ENCODE assay signal across 10 mouse cellular contexts in the genomic region with DNA sequence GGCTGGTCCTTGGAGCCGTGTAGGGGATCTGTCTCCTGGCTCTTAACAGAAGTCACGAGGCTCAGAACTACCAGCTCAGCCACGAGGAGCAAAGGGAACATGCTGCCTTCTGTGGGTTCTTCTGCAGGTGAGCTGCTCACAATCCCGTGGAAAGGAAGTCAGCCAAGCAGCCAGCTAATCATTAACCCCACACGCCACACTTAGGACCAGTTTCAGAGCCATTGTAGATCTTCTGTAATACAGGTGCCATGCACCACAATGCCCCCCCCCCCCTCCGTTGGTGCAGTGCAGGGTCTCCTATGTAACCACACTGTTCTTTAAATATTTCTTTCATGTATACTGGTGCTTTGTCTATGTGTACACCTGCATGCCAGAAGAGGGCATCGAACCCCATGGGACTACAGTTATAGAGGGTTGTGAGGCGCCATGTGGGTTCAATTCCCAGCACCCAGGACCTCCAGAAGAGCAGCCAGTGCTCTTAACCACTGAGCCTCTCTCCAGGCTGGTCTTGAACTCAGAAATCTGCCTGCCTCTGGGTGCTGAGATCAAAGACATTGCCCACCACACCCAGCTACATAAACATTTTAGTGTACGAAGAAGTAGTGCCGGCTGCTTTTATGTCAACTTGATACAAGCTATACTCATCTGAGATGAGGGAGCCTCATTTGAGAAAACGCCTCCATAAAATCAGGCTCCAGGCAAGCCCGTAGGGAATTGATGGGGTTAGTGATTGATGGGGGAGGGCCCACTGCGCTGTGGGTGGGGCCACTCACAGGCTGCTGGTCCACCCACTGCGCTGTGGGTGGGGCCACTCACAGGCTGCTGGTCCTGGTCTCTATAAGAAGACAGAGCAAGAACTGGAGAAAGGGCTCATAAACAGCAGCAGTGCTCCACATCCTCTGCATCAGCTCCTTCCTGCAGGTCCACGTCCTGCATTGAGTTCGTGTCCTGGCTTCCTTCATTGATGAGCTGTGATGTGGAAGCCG. TPM values are rescaled to one million over a fixed set of nuclear protein-coding genes. Genes with fewer than 3 reads are reported as not detected.
DNase-seq lines count a peak whose midpoint lies in the region; ATAC-seq and TF ChIP-seq lines count a peak whose summit lies in the region.
"Had no signal": no experiment of that assay in that cellular context is flagged by ENCODE, and none has a peak within 500 bp of the region (broad histone marks: within the 10 kb centered on the region; RNA-seq: fewer than 3 reads in every experiment).

A gene (minus strand): TSS at position 134 of the 986 bp plus-strand sequence.

- dilution Hi-C loops in CH12.LX (cut with MboI; ENCODE audit: extremely low pct_ligation_motif_present, extremely low pct_unique_long_range_greater_than_20kb, low sequenced_read_pairs), result no loop called here

- TF ChIP-seq EP300 in CH12.LX (IDR thresholded peaks at IDR 0.05; ENCODE audit: low read length), result no peak

- H3K27ac ChIP-seq in CH12.LX (ENCODE audit: insufficient read depth, low read depth), result no peak within 1 kb of the TSS
- peak within 1 kb of the TSS; percentile 84 for H3K27ac ChIP-seq in kidney, embryonic 15.5 days
- H3K27ac ChIP-seq in forebrain, embryonic 13.5 days, result no peak within 1 kb of the TSS
- H3K27ac ChIP-seq: neural tube, embryonic 12.5 days had no signal

- no peak for TF ChIP-seq CTCF in CH12.LX (conservative IDR thresholded peaks at IDR 0.05 in 1 of 2, IDR thresholded peaks at IDR 0.05 in 1 of 2; ENCODE audit: low read depth in 2 of 2, low read length in 2 of 2)

- H3K9ac ChIP-seq in CH12.LX (ENCODE audit: insufficient read depth, low read depth), result no peak within 1 kb of the TSS
- no peak within 1 kb of the TSS for H3K9ac ChIP-seq in kidney, embryonic 15.5 days
- H3K9ac ChIP-seq in forebrain, embryonic 13.5 days, result no peak within 1 kb of the TSS
- H3K9ac ChIP-seq: neural tube, embryonic 12.5 days had no signal

- no peaks in the 10 kb centered on the region for H3K9me3 ChIP-seq in CH12.LX (replicated peaks; ENCODE audit: low read length)
- H3K9me3 ChIP-seq in kidney, embryonic 15.5 days (replicated peaks), result no peaks in the 10 kb centered on the region
- no peaks in the 10 kb centered on the region for H3K9me3 ChIP-seq in forebrain, embryonic 13.5 days (replicated peaks)
- H3K9me3 ChIP-seq: neural tube, embryonic 12.5 days had no signal

- DNase-seq in CH12.LX (ENCODE audit: extremely low read depth) (peak; percentile 53), WW6 (ENCODE audit: low read depth, low spot score) (peak; percentile 64), MN1 (ENCODE audit: low spot score) (no peak)
- peak; percentile 67 for DNase-seq in lung, postnatal 10 days
- DNase-seq in thymus, postnatal 4 days, result no peak
- no peak for DNase-seq in right cerebral cortex, postnatal 25 days

- no peak for TF ChIP-seq RAD21 in CH12.LX (IDR thresholded peaks at IDR 0.05; ENCODE audit: low read depth, low read length)

- 47% methylated on average over 17 of the region's 17 CpGs for WGBS in kidney, embryonic 15.5 days
- 68% methylated on average over 17 of the region's 17 CpGs for WGBS in forebrain, embryonic 13.5 days

- H3K4me2 ChIP-seq in CH12.LX (ENCODE audit: insufficient read depth, low read depth, poor library complexity, severe bottlenecking), result no peak within 1 kb of the TSS
- H3K4me2 ChIP-seq in kidney, embryonic 15.5 days, result peak within 1 kb of the TSS; percentile 25; the same call in 1 of the 2 replicates
- H3K4me2 ChIP-seq in forebrain, embryonic 13.5 days, result no peak within 1 kb of the TSS
- H3K4me2 ChIP-seq: neural tube, embryonic 12.5 days had no signal

- H3K79me2 ChIP-seq in CH12.LX (replicated peaks; ENCODE audit: control insufficient read depth, extremely low read depth, insufficient read depth, poor library complexity, severe bottlenecking), result no peaks in the 10 kb centered on the region

- in situ Hi-C loops in CH12.LX (cut with MboI; ENCODE audit: low pct_ligation_motif_present, low pct_unique_long_range_greater_than_20kb, low sequenced_read_pairs), result no loop called here

- peaks cover 0 to 40% of the 10 kb centered on the region in 2 experiments; a peak in 3 of 4 replicates for H3K4me1 ChIP-seq in CH12.LX (ENCODE audit: control insufficient read depth in 1 of 2, insufficient read depth in 2 of 2)
- H3K4me1 ChIP-seq in kidney, embryonic 15.5 days, result peaks cover 12% of the 10 kb centered on the region
- no peaks in the 10 kb centered on the region for H3K4me1 ChIP-seq in forebrain, embryonic 13.5 days
- H3K4me1 ChIP-seq: neural tube, embryonic 12.5 days had no signal

- H3K27me3 ChIP-seq in CH12.LX (replicated peaks), result no peaks in the 10 kb centered on the region
- H3K27me3 ChIP-seq in kidney, embryonic 15.5 days, result no peaks in the 10 kb centered on the region
- H3K27me3 ChIP-seq in forebrain, embryonic 13.5 days, result no peaks in the 10 kb centered on the region
- H3K27me3 ChIP-seq: neural tube, embryonic 12.5 days had no signal

- TF ChIP-seq POLR2A in CH12.LX (IDR thresholded peaks at IDR 0.05; ENCODE audit: low read depth, low read length), result no peak

- H3K36me3 ChIP-seq in CH12.LX (replicated peaks in 1 of 2; ENCODE audit: control insufficient read depth in 1 of 2, insufficient read depth in 1 of 2, low read length in 1 of 2), result peaks cover 15 to 28% of the 10 kb centered on the region in 2 experiments
- H3K36me3 ChIP-seq in kidney, embryonic 15.5 days, result peaks cover 20% of the 10 kb centered on the region
- peaks cover 24% of the 10 kb centered on the region for H3K36me3 ChIP-seq in forebrain, embryonic 13.5 days (ENCODE audit: poor library complexity, severe bottlenecking)

- peak; percentile 87 for ATAC-seq in kidney, embryonic 15.5 days (replicated peaks; ENCODE audit: low FRiP score)
- ATAC-seq in forebrain, embryonic 13.5 days, result no peak

- no peak within 1 kb of the TSS for H3K4me3 ChIP-seq in CH12.LX (replicated peaks in 1 of 3; ENCODE audit: low read depth in 2 of 3, low read length in 2 of 3, poor library complexity in 1 of 3)
- H3K4me3 ChIP-seq in kidney, embryonic 15.5 days (replicated peaks), result no peak within 1 kb of the TSS
- no peak within 1 kb of the TSS for H3K4me3 ChIP-seq in forebrain, embryonic 13.5 days
- H3K4me3 ChIP-seq: neural tube, embryonic 12.5 days had no signal

TF ChIP-seq in CH12.LX, 34 proteins besides CTCF, POLR2A, EP300 and RAD21:
- TF ChIP-seq KAT2A (IDR thresholded peaks at IDR 0.05; ENCODE audit: insufficient replicate concordance, low read length) (no peak), JUN (IDR thresholded peaks at IDR 0.05; ENCODE audit: insufficient read depth, low read depth, low read length) (no peak), TBP (conservative IDR thresholded peaks at IDR 0.05; ENCODE audit: low read depth, low read length) (no peak), CHD1 (IDR thresholded peaks at IDR 0.05; ENCODE audit: low read depth, low read length) (no peak), ZMIZ1 (IDR thresholded peaks at IDR 0.05; ENCODE audit: low read depth, low read length) (no peak), MXI1 (IDR thresholded peaks at IDR 0.05; ENCODE audit: low read depth, low read length) (no peak)
TF ChIP-seq in CH12.LX: peak in this region for 0.

RNA-seq across cellular contexts. Expression of the gene that starts here (rescaled TPM):
- total RNA-seq in CH12.LX (2012; rRNA removed) (0.55 TPM in 1 of 2 replicates, not detected in the other), CH12.LX (2014; rRNA removed) (0.97 and 1.1 TPM in 2 replicates)
- 0.36 and 0.48 TPM in 2 replicates for polyA plus RNA-seq in CH12.LX (2012; ENCODE audit: insufficient read length, low read depth)
- 23.2 and 23.8 TPM in 2 replicates for polyA plus RNA-seq in kidney, embryonic 15.5 days (2015; fragmentation: Nextera tagmentation; extraction: Ambion mirVana)
- not detected in 2 replicates for polyA plus RNA-seq in forebrain, embryonic 13.5 days (2015; fragmentation: Nextera tagmentation; extraction: Ambion mirVana)
- total RNA-seq: layer of hippocampus, postnatal 25 days had no signal
- polyA plus RNA-seq: neural tube, embryonic 12.5 days had no signal

Comparison
In these comparisons a context has a peak if more than half of its experiments do, and no peak if none do; other contexts are left out.
1. RNA of the gene that starts here (polyA plus RNA-seq): 23.2 to 23.8 TPM in kidney, embryonic 15.5 days; 0.36 to 0.48 TPM in CH12.LX and not detected in forebrain, embryonic 13.5 days; every median in the first group is over 10 times any median in the second.
2. DNase-seq: peak in CH12.LX (single experiment), WW6 (single experiment) and lung, postnatal 10 days (single experiment); none in thymus, postnatal 4 days (single experiment), right cerebral cortex, postnatal 25 days (single experiment) and MN1 (single experiment).